Mouse (Mus musculus): ENCODE results near the gene Kif18b.

The Kif18b gene

DNA sequence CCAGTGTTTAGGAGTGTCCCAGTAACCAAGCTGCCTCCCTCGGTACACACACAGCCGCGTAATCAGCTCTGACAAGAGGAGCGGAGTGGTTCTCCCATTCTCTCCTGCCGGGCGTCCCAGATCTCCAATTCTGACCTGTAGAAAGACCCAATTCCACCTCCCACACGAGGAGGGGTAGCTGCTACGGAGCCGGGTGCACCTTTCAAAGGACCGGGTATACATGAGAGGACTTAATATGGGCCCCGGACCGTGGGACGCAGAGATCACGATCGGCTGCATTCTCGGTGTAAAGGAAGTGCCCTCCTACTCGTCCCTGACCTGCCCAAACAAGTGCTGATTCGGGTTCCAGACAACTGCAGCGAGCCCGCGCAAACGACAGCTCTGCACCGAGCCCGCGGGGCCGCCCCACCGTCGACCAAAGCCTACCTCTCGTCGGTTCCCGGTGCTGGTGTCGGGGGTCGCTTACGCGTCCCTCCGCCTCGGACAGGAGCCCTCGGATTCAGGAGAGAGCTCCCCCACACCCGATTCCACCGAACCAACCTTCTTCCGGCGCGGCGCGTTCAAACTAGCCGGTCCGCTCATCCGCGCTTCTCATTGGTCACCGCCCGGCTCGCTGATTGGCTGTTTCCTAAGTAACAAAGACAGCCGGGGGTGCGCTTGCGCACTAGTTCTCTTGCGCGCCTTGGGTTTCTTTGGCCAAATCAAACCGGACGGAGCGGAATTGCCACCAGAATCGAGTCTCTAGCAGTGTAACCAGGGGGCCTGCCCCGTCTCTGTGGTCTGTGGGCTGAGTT is at the start of gene Kif18b:
Kif18b (minus strand) TSS at position 568 of the 794 bp plus-strand sequence.
- peak; percentile 93 for DNase-seq (ENCODE audit: low read depth)

DNA sequence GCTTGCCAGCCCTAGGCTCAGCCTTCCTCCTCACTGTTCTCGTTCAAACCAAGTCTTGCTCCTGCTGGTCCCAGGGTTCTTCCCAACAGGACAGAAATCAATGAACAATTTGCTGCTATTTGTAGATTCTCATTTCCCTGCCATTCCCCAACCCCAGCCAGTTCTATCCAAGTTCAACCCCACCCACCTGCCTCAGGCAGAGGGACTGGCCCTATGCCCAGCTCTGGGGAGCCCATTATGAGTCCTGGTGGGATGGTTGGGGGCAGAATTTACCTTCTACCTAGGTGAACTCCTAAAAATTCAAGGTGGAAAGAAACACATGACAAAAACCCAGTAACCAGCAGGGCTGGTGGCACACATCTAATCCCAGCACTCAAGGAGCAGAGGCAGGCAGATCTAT is 47.4 kb upstream of the Kif18b start:
- no peak for DNase-seq (ENCODE audit: low read depth)

- DNase-seq (ENCODE audit: low read depth): no peak
Measured at GRCm38 (mm10) chr11:102971604-102972003, 46.7 kb upstream of the Kif18b start.

GRCm38 (mm10) chr11:102964547-102965091 is 39.7 kb upstream of the Kif18b start:
- no peak for DNase-seq (ENCODE audit: low read depth)

DNA sequence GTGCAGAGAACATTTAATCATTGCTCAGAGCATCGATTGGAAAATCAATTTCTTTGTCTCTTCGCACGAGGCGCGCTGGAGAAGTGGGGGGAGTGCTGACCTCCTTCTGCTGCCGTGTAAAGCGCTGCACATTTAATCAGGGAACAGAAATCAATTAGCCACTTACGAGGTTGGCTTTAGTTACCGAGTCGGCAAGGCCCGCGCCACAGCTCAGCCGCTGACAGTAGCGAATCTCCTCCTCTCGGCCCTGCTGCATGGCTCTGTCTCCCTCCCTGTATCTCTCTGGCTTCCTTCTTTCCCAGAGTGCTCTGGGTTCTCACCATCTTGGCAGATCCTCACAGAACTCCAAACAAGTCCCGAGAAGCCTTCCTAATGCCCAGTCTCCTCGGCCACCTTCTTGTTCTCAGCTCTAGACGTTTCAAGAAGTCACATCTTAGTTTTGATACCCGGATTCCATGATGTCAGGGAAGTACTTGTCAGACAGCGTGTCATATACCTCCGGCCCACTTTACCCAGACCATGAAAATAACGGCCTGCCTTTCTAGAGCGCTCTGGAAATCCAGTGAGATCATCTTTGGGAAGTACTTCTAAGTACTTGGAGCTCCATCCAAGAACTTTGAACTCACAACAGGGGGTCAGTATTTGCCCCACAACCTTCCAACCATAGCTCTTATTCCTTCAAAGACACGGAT is 39.1 kb upstream of the Kif18b start:
- no peak for DNase-seq (ENCODE audit: low read depth)

GRCm38 (mm10) chr11:102963246-102963854 is 38.4 kb upstream of the Kif18b start:
- no peak for DNase-seq (ENCODE audit: low read depth)

GRCm38 (mm10) chr11:102962861-102963245 is 37.9 kb upstream of the Kif18b start:
- DNase-seq (ENCODE audit: low read depth): no peak

DNA sequence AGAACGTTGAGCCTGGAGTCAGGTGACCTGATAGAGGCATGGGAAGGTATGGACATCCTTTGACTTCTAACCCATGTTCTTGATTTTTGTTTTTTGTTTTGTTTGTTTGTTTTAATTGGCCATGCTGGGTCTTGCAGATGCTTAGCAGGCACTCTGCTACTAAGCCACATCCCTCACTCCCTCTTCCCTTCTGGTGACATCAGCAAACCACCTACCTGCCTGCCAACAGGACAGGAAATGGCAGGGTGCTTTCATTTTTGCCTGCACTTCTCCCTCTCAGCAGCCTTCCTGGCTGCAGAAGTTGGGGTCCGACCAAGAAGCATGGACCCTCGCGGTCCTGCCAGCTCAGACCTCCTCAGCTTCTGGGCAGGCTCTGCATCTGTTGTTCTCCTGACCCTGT is 36.2 kb upstream of the Kif18b start:
- DNase-seq (ENCODE audit: low read depth): no peak

DNA sequence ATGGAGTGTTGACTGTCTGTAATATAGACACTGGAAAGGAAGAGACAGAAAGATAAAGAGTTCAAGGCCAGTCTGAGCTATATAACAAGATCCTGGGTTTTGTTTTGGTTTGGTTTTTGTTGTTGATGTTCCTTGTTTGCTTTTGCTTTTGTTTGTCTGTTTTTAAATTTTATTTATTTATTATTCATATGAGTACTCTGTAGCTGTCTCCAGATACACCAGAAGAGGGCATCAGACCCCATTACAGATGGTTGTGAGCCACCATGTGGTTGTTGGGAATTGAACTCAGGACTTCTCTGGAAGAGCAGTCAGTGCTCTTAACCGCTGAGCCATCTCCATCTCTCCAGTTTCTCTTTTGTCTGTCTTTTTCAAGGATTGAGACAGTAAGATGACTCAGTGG is 33.9 kb upstream of the Kif18b start:
- DNase-seq (ENCODE audit: low read depth): no peak

- DNase-seq (ENCODE audit: low read depth): no peak
Measured at GRCm38 (mm10) chr11:102958431-102958830, 33.5 kb upstream of the Kif18b start.

DNA sequence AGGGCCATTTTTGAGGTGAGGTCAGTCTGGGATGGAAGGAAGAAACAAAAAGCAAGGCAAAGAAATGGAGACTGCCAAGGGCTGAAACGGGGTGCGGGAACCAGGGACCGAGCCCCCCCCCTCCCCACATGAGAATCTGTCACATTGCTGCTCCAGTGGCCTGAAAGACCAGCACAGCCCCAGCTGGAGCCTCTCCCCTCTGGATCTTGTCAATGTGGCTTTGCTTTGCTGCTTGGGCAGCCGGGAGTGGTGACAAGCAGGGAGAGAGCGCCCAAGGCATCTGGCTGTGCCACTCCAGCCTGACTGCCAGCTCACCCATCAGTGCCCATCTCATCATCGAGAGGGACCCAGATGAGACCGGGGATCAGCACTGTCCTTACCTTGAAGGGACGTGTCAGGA is 32.8 kb upstream of the Kif18b start:
- DNase-seq (ENCODE audit: low read depth): no peak

- no peak for DNase-seq (ENCODE audit: low read depth)
Measured at GRCm38 (mm10) chr11:102956962-102957614, 32.2 kb upstream of the Kif18b start.

- no peak for DNase-seq (ENCODE audit: low read depth)
Measured at GRCm38 (mm10) chr11:102952922-102953321, 28.0 kb upstream of the Kif18b start.

DNA sequence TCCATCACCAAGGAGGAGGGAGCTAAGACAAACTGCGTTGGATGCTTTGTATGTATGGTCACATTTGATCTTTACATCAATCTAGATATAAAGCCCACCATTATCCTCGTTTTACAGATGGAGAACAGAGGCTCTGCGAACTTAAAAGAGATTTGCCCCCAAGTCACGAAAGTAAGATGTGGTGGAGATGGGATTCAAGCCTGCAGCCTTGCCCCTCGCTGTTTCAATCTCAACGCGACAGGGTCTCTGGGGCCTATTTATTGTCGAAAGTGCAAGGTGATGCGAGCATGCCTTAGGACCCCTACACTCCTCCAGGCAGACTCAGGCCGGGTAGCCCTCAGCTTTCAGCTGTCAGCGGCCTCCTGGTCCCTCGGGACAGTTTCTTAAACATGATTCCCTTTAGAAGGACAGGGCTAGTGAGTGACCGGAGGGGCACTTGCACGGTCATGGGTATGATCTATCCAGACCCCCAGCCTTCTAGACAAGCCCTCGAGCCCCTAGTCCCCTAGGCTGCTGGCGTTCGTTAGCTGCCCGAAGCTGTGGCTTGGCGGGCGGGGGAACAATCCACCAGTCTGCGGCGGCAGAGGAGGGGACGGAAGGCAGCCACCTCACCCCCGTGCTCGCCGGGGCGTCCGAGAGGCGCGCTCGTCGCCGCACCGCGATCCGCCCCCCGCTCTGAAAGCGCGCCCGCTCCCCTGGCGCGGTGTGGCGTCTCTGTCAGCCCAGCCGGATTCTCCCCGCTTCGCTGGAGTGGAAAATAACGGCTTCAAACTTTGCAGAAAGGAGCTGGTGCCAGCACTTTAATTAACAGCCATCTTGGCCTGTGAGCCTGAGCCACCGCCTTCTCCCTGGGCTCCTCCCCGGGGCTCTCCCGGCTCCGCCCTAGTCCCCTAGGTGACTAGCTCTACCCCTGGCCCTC is 23.4 kb upstream of the Kif18b start:
- peak; percentile 20 for DNase-seq (ENCODE audit: low read depth)

GRCm38 (mm10) chr11:102946992-102947343 is 22.0 kb upstream of the Kif18b start:
- DNase-seq (ENCODE audit: low read depth): peak; percentile 28

DNA sequence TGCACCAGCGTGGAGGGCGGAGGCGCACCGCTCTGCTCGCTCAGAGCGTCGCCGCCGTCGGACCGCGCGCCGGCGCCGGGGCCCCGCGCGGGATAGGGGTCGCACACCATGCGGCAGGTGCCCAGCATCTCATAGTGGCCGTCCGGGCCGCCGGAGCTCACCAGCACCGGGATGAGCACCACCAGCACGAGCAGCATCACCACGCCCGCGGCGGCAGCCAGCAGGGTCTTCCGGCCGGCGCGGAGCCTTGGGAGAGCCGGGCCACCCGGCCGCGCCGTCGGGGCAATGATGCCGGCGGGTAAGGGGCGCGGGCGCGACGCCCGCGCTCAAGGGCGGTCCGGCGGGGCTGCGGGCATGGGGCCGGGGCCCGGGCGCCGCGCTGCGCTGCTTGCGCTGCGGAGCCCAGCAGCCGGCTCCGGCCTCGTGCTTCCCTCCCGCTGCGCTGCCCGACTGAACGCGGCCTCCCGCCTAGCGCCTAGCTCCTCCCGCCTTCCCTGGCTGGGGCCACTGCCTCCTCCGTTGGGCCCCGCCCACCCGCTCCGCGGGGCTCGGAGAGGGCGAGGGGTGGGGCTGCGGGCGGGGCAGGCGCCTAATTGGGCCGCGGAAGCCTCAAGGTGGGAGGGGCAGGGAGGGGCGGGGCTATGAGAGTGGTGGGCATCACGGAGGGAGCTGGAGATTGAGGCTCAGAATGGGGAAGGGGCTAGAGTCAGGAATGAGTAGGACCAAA is 21.5 kb upstream of the Kif18b start, which contains the start of gene C1ql1:
C1ql1 (minus strand) TSS at position 424 of the 727 bp plus-strand sequence.
- DNase-seq (ENCODE audit: low read depth): peak; percentile 65

GRCm38 (mm10) chr11:102945306-102946264 is 20.7 kb upstream of the Kif18b start:
- peak; percentile 16 for DNase-seq (ENCODE audit: low read depth)

- no peak for DNase-seq (ENCODE audit: low read depth)
Measured at GRCm38 (mm10) chr11:102941236-102941635, 16.3 kb upstream of the Kif18b start.

- DNase-seq (ENCODE audit: low read depth): no peak
Measured at GRCm38 (mm10) chr11:102939024-102939675, 14.2 kb upstream of the Kif18b start.
